Mouse (Mus musculus): ENCODE measurements around the gene Gtsf2. TPM values are rescaled to one million over a fixed set of nuclear protein-coding genes. Genes with fewer than 3 reads are reported as not detected.
"Not testable (repeated sequence)": the region's sequence is repeated elsewhere in the genome, so short reads cannot be mapped to it uniquely, and the experiment has no call there.

The Gtsf2 gene
- not detected for total RNA-seq (2021)
- long read RNA-seq, experiment 1, result 0 reads
- long read RNA-seq, experiment 2, result 0 reads

- DNase-seq, result no peak
These were observed at the start of gene Gtsf2 for GRCm38 (mm10) chr15:103448369-103448768. Gtsf2 (minus strand) TSS chr15:103448469.

GRCm38 (mm10) chr15:103496204-103497140 is 48.2 kb upstream of the Gtsf2 start:
- DNase-seq, result no peak

GRCm38 (mm10) chr15:103488336-103488735 is 40.1 kb upstream of the Gtsf2 start:
- DNase-seq, result no peak

DNA sequence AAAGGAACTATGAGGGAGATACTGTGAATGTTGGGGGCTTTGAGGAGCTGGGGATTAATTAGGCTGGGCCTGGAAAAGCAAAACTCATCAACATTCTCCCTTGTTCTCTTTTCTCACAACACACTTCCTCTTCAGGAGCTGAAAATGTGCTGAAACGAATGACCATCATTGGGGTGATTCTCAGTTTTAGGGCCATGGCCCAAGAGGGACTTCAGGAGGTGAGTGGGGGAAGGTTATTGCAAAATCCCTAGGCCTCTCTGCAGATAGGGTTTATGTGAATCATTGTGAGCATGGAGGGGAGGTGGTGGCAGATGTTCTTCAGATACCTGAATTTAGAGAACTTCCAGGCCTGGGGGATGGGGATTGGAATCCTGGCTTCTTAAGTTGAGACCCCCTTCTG is 38.4 kb upstream of the Gtsf2 start:
- no peak for DNase-seq

GRCm38 (mm10) chr15:103485106-103485505 is 36.8 kb upstream of the Gtsf2 start:
- DNase-seq, result no peak

GRCm38 (mm10) chr15:103484490-103484889 is 36.2 kb upstream of the Gtsf2 start:
- DNase-seq, result no peak

GRCm38 (mm10) chr15:103482488-103482887 is 34.2 kb upstream of the Gtsf2 start:
- DNase-seq, result peak in 1 of 2 experiments; percentile 10

- no peak for DNase-seq
These were observed 31.9 kb upstream of the Gtsf2 start for GRCm38 (mm10) chr15:103480129-103480528.

GRCm38 (mm10) chr15:103479080-103479606 is 30.9 kb upstream of the Gtsf2 start:
- DNase-seq, result no peak

- DNase-seq, result no peak
These were observed 25.5 kb upstream of the Gtsf2 start for GRCm38 (mm10) chr15:103473769-103474168.

- DNase-seq, result no peak
These were observed 24.9 kb upstream of the Gtsf2 start for GRCm38 (mm10) chr15:103473182-103473581.

- no peak for DNase-seq
These were observed 24.0 kb upstream of the Gtsf2 start for GRCm38 (mm10) chr15:103472265-103472664.

DNA sequence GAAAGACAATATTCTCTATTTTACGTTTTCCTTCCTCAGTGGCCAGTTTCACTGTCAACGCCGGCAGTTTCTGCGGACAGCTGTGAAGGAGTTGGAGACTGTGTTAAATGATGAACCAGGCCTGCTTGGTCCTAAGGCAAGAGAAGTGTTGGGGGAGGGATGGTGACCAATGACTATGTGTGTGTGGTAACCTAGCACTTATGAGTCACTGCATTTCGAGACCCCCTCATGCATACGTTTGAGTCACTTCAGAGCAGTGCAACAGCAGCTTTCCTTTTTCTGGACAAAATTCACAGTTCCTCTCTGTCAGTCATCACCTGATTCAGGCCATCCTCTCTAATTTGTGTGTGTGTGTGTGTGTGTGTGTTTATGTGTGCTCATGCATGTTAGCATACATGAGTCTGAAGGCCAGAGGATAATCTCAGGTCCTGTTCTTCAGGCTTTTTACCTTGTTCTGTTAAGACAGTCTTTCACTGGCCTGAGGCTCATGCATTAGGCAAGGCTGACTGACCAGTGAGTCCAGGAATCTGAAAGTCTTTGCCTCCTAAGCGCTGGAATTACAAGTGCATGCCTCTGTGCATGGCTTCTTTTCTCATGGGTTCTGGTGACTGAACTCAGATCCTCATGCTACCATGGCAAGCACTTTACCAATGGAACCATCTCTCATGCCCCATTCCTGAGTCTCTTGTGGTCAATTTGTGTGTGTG is 23.4 kb upstream of the Gtsf2 start:
- no peak for DNase-seq

DNA sequence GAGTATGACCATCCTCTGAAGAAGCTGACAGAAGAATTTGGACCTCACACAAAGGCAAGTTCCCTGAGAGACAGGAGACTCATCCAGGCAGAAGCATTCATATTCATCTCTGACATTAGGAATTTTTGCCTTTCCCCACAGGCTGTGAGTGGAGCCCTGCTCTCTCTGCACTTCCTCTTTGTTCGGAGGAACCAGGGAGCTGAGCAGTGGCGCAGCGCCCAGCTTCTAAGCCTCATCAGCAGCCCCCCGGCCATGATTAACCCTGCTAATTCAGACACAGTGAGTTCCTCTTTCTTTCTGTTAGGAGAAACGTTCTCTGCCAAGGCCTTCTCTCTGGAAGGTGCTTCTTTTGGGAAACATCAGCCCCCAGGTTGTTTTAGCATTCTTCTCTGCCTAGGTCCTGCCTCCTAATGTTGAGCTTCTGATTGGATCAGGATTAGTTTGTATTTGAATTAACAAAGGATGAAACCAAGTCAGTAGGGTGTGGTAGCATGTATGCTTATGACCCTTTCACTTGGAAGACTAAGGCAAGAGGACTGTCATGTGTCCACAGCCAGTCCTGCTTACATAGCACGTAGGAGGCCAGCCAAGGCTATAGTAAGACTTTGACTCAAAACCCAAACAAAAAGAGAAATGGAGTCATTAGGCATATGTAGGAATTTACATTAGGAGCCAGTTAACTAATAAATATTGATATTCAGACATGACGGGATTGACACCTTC is 14.4 kb upstream of the Gtsf2 start:
- DNase-seq, result peak; percentile 7 to 55

- no peak for DNase-seq
These were observed 6.2 kb upstream of the Gtsf2 start for GRCm38 (mm10) chr15:103454449-103454848.

GRCm38 (mm10) chr15:103453551-103454218 is 5.4 kb upstream of the Gtsf2 start, which contains the start of gene Nckap1l:
Nckap1l (plus strand) TSS chr15:103453794.
- peak; percentile 36 to 82 for DNase-seq

DNA sequence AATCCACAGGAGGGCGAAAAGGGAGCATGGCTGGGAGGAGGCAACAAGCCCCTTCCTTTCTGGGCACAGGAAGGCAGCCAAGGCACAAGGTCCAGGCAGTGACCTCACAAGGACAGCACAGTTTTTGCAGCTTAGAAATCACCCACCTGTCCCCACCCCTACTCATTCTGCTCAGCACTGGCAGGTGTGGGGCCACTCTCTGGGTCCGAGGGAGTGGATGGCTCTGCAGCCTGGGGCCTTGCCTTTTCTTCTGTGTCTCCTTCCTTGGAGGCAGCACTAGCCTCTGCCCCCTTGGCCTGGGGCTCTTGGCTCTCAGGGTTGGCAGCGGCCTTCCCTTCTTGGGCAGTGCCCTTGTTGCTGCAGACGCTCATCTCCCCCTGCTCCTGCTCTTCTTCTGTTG is 2.3 kb downstream of the Gtsf2 start:
- DNase-seq, result not testable (repeated sequence)

DNA sequence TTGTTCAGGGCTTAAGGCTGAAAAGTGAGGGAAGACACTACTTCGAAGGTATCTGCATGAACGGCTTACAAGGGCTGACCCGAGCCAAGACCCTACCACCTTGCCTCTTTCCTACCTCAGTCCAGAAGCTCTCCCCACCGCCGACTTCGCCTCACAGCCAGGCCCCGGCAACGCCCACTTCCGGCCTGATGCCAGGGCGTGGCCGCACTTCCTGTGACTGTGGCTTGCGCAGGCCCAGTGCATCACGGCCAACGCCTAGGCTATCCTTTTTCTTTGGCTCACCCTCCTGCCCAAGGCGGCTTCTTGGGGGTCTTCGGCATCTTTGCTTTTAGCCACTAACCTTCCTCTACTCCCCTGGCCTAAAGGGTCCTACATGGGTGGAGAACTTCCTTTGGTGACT is 18.0 kb downstream of the Gtsf2 start, which contains the start of gene Gtsf1:
Gtsf1 (minus strand) TSS at position 230 of the 400 bp plus-strand sequence.
- no peak for DNase-seq

DNA sequence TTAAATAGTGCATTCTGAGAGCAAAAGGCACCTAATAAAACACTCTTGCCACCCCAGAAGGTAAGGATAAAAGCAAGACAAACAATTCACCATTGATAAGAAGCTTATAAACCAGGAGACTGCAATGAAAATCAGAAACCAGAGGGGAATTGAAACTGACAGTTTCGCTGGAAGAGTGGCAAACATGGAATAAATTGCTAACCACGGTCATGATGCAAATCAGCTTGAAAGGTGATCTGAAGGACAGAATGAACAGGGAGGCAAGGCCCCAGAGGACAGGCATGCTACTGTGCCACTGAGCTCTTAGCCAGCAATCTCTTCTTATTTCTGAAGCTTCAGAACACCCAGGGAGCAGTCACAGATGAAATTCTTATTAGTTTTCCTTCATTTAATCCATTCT is 21.3 kb downstream of the Gtsf2 start:
- DNase-seq, result no peak

GRCm38 (mm10) chr15:103405586-103405985 is 42.7 kb downstream of the Gtsf2 start:
- not testable (repeated sequence) for DNase-seq

GRCm38 (mm10) chr15:103401361-103401760 is 46.9 kb downstream of the Gtsf2 start:
- no peak for DNase-seq

Data from heart, adult 18-20 months (tissue).